Mouse (Mus musculus) megakaryocyte, embryonic 14.5 days (primary cell): ENCODE measurements around the gene Glt28d2. TPM values are rescaled to one million over a fixed set of nuclear protein-coding genes. Genes with fewer than 3 reads are reported as not detected.

Experiments
- H3K27me3 ChIP-seq: replicated peaks from 2 replicates; pipeline ENCODE3; 2012; ENCODE audit warnings: inconsistent platforms
- H3K36me3 ChIP-seq: replicated peaks from 2 replicates; pipeline ENCODE3; 2012; ENCODE audit warnings: low read length, inconsistent platforms, mixed read lengths
- H3K4me1 ChIP-seq: 2 replicates; pipeline ENCODE4 v1.6.1; 2012; ENCODE audit warnings: inconsistent platforms
- H3K4me3 ChIP-seq: replicated peaks from 2 replicates; pipeline ENCODE3; 2012; ENCODE audit warnings: moderate library complexity, mild to moderate bottlenecking, inconsistent platforms
- H3K9me3 ChIP-seq: 2 replicates; pipeline ENCODE4 v1.6.1; 2012; ENCODE audit warnings: inconsistent platforms
- FLI1 ChIP-seq: IDR thresholded peaks from 2 replicates; pipeline ENCODE4 v1.6.1; 2012; ENCODE audit warnings: low read length, inconsistent platforms, mixed read lengths
- GATA1 ChIP-seq: IDR thresholded peaks from 3 replicates; pipeline ENCODE4 v1.6.1; 2012; ENCODE audit warnings: mixed read lengths, low read length, inconsistent platforms, borderline replicate concordance
- polyA plus RNA-seq: library from polyadenylated mRNA; stranded (reverse); fragments of >175 nt; gene quantifications from 2 replicates; pipeline ENCODE4 v1.2.3, GENCODE M21; 2012; ENCODE audit warnings: low replicate concordance; ENCODE audit not compliant: insufficient read depth

Gene Glt28d2
- polyA plus RNA-seq, 1 experiment = not detected

DNA sequence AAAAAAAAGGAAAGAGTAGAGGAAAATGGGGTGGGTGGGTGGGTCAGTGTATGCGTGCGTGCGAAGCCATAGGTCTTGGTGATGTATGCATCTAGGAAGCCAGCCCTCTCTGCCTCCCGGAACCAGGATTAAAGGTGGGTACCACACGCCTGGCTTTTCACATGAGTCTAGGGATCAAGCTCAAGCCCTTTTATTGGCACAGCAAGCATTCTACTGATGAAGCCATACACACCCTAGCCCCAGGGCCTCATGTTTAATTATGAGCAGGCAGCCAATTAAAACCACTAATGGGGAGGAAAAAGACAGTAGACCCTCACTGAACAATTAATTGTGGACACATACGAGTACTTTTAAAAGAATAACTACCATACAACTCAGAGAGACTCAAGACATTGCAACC lies 33.2 kb downstream of the Glt28d2 start:
- H3K9me3 ChIP-seq = no peaks in the 10 kb centered on the region

DNA sequence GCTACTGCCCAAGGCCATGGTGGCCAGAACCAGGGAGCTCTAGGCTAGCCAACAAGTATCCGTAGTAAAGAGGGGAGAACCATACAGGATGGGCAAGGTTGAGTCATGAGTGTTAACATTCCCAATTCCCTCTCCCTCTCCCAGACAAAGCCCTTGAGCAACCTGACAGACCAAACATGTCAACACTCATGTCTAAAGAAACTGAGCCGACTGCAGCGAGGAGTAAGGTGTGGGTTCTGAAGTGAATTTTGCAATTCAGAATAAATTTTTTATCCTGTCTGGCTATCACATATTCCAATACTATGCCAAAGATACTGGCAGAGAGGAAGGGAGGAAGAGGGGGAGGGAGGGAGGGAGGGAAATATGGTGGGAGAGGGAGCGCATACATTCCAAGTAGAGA lies 33.6 kb downstream of the Glt28d2 start:
- Histone ChIP-seq H3K9me3 (no peaks in the 10 kb centered on the region), H3K4me1 (peaks cover 41% of the 10 kb centered on the region), H3K27me3 (peaks cover 11% of the 10 kb centered on the region), H3K4me3 (no peak overlapping the region), H3K36me3 (no peaks in the 10 kb centered on the region)
- TF ChIP-seq GATA1 (no peak), FLI1 (no peak)

More for the DNA sequence above, 33.2 kb downstream of the Glt28d2 start:
- Histone ChIP-seq H3K4me1 (peaks cover 45% of the 10 kb centered on the region), H3K27me3 (peaks cover 12% of the 10 kb centered on the region), H3K4me3 (no peak overlapping the region), H3K36me3 (no peaks in the 10 kb centered on the region)
- TF ChIP-seq GATA1 (no peak), FLI1 (no peak)

DNA sequence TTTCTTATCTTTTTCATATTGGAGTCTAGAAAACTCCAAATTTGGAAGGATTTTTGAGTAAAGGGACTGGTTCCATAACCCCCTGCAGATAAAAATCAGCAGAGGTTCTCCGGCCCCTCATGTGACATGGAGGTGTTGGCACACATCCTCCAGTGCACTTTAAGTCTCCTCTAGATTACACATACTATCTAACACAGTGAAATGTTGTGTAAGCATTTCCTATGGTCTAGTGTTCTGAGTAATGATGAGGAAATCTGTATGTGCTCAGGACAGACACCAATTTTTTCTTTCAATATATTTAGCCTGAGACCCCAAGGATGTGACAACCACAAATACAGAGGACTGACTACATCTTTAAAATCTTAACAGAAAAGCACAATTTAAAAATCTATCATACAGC lies 37.2 kb downstream of the Glt28d2 start:
- H3K4me3 ChIP-seq = no peak overlapping the region
- H3K4me1 ChIP-seq = peaks cover 12% of the 10 kb centered on the region

DNA sequence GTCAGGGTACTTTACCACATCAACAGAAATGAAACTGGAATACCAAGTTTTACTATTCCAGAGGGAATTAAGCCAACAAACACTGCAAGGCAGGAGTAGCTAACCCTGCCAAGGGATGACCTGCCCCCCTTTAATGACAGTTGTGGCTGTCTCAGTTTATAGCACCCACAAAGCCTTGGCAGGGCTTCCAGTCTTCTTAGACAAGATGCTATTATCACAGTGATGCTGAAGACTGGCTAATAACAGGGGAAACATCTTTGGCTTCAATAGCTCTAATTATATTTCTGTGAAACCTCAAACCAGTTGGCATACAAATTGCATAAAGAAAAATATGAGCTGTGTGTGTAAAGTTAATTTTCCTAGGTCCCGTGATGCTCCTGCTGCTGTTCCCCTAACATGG lies 41.0 kb downstream of the Glt28d2 start:
- Histone ChIP-seq H3K4me3 (no peak overlapping the region), H3K36me3 (no peaks in the 10 kb centered on the region), H3K27me3 (peaks cover 24% of the 10 kb centered on the region), H3K4me1 (peaks cover 7% of the 10 kb centered on the region; the same call in 1 of the 2 replicates), H3K9me3 (peaks cover 9% of the 10 kb centered on the region)
- TF ChIP-seq FLI1 (no peak), GATA1 (no peak)

More for the DNA sequence above, 37.2 kb downstream of the Glt28d2 start:
- no peak for TF ChIP-seq GATA1
- TF ChIP-seq FLI1 = no peak
- H3K36me3 ChIP-seq = no peaks in the 10 kb centered on the region
- peaks cover 9% of the 10 kb centered on the region for H3K9me3 ChIP-seq
- peaks cover 9% of the 10 kb centered on the region for H3K27me3 ChIP-seq

DNA sequence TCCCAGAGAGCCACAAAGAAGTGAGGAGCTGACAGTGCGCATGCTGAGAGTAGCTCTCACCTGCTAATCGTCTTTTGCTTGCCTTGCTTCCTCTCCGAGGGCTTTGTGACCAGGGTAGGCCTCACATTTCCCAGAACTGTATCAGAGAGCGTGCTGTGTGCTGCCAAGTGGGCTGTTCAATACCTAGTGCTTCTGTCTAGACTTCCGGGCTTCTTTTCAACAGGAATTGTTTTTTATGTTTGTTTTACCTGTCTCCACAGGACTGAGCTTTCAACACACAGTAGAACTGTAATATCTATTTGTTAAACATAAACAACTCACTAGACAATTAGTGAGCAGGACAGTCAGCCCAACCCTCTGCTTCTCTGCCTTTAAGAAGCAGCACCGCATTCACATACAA lies 42.0 kb downstream of the Glt28d2 start:
- no peaks in the 10 kb centered on the region for H3K36me3 ChIP-seq
- peaks cover 7% of the 10 kb centered on the region; the same call in 1 of the 2 replicates for H3K4me1 ChIP-seq
- H3K4me3 ChIP-seq = no peak overlapping the region
- H3K9me3 ChIP-seq = peaks cover 9% of the 10 kb centered on the region
- peaks cover 20% of the 10 kb centered on the region for H3K27me3 ChIP-seq
- TF ChIP-seq GATA1 (no peak), FLI1 (no peak)

DNA sequence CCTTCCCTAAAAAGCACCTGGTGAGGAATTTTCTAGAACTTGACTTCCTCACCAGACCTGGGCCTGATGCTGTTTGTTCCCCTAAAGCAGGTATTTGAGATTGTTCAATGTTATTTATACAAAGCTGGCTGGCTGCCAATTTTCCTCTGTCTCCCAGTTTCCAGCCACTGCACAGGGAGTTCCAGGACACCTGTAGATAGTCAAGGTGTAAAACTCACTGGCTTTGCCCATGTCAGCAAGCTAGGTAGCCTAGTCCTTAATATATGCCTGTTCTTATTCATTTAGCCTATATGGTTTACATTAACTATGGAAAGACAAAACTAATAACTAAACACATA lies 44.5 kb downstream of the Glt28d2 start:
- H3K27me3 ChIP-seq = peaks cover 23% of the 10 kb centered on the region
- no peaks in the 10 kb centered on the region for H3K36me3 ChIP-seq
- TF ChIP-seq GATA1 (no peak), FLI1 (no peak)
- H3K9me3 ChIP-seq = peaks cover 27% of the 10 kb centered on the region
- 0 out of 2 replicates have a peak, but pooled peaks cover 3% of the 10 kb centered on the region for H3K4me1 ChIP-seq
- no peak overlapping the region for H3K4me3 ChIP-seq

DNA sequence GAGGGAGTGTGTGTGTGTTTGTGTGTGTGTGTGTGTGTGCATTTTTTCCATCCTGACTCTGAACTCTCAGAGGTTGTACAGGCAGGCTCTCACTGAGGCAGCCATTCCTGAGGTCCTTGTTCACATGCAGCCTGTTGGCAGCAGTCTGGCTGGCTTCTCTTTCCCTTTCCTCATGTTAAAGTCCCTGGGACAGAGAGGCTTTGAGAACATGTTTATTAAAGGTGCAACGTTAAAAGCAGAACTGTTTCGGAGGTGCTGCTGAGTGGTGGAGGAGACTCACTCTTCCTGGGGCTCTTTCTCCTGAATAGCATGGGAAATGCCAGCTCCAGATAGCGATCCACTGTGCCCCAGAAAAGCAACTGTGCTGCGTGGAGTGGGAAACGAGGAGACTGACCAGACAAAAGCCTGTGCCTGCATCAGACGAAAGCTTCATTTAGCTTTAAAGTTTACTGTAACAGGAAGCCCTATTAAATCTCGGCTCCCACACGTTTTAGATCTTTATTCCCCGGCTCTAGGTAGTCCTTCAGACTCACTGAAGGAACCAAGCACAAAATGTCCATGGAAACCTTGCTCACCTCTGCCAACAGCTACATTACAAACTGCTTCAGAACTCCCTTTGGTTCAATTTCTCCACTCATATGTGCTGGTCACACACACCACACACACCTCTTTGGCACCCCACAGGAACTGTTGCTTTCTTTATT lies 45.0 kb downstream of the Glt28d2 start:
- Histone ChIP-seq H3K9me3 (peaks cover 27% of the 10 kb centered on the region), H3K27me3 (peaks cover 25% of the 10 kb centered on the region), H3K4me3 (no peak overlapping the region), H3K4me1 (no peaks in the 10 kb centered on the region), H3K36me3 (no peaks in the 10 kb centered on the region)
- TF ChIP-seq FLI1 (no peak), GATA1 (no peak)

DNA sequence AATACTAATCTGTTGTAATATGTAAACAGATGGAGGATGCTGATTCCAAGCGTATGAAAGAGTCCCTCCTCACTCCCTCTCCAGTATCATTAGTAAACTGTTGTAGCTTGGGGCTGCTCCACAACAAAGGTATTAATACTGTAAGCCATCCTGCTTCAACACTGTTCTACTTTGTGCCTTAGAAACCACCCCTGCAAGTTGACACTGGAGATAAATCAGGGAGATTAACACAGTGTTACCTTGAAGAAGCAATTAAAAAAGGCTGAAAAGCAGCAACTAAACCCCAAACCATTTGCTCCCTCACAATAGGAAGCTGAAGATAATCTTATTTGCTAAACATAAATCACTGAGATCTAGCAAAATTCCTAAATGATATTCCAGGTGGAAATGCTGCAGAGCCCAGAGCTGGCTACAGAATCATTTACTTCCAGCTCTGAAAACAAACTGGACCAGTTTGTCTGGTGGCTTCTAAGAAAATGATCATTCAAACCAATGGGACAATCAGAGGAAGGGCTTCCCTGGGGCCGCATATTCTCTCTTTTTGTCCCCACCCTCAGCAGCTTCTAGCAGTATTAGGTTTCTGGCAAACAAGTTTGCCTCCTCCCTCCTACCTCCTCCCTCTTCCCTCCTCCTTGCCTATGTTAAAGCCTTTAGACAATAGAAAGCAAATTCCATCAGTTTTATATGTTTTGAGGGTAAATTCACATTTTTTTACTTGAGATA lies 45.7 kb downstream of the Glt28d2 start:
- TF ChIP-seq GATA1 = no peak
- TF ChIP-seq FLI1 = no peak
- no peaks in the 10 kb centered on the region for H3K4me1 ChIP-seq
- H3K9me3 ChIP-seq = peaks cover 27% of the 10 kb centered on the region
- no peak overlapping the region for H3K4me3 ChIP-seq
- H3K27me3 ChIP-seq = peaks cover 30% of the 10 kb centered on the region
- no peaks in the 10 kb centered on the region for H3K36me3 ChIP-seq

DNA sequence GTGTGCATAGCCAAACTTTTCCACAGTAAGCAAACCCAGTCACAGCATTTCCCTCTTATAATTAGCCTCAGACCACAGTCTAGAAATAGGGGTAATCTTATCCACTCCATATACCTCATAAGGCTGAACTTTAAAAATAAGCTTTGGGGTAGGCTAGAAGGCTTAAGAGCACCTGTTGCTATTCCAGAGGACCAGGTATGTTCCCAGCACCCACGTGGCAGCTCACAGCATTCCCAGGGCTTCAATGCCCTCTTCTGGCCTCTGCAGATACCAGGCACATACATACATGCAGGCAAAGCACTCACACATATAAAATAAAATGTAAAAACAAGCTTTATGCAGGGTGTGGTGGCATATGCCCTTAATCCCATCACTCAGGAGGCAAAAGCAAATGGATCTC lies 53.7 kb downstream of the Glt28d2 start:
- TF ChIP-seq GATA1 (no peak), FLI1 (no peak)
- no peak overlapping the region for H3K4me3 ChIP-seq

DNA sequence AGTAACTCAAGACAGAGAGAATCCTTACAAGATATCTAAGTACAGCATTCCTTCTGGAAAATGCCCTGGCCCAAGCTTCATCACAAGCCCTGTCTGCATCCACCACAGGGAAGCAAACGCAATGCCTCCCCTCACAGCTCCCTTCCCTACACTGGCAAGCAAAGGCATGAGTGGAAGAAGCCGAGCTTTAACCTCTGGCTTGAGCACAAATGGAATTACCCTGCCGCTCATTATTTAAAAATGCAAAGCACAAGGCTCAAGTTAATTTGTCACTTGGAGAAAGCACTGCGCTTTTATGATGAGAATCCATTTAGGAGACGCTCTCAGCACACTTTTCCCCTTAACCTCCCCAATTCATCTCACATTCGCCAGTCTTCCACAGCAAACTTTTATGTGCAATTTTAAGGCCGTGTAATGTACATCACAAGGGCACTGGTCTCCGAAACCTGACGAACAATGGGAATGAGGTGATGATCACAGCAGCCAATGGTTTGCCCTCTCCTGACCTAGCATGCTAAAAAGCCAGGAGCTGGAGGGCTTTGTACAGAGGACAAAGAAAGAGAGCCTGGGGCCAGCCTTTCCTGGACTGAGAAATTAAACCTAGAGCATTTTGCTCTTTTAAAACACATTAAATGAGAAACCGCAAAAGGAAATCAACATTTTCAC lies 54.7 kb downstream of the Glt28d2 start:
- TF ChIP-seq GATA1 (no peak), FLI1 (no peak)
- H3K36me3 ChIP-seq = no peaks in the 10 kb centered on the region

More for the DNA sequence above, 53.7 kb downstream of the Glt28d2 start:
- Histone ChIP-seq H3K27me3 (peaks cover 51% of the 10 kb centered on the region), H3K36me3 (no peaks in the 10 kb centered on the region), H3K4me1 (no peaks in the 10 kb centered on the region), H3K9me3 (peaks cover 36% of the 10 kb centered on the region)

More for the DNA sequence above, 54.7 kb downstream of the Glt28d2 start:
- H3K4me1 ChIP-seq = no peaks in the 10 kb centered on the region
- H3K27me3 ChIP-seq = peaks cover 51% of the 10 kb centered on the region
- no peak overlapping the region for H3K4me3 ChIP-seq
- H3K9me3 ChIP-seq = peaks cover 32% of the 10 kb centered on the region
